Mouse (Mus musculus): Measurements from ENCODE around the gene Elf1. TPM values are rescaled to one million over a fixed set of nuclear protein-coding genes. Genes with fewer than 3 reads are reported as not detected.
A peak's percentile ranks its signal among the peaks of the same experiment; 100 is the strongest.

Gene Elf1
- polyA plus RNA-seq, 1 experiment from 2014 or later = 3.0 TPM

DNA sequence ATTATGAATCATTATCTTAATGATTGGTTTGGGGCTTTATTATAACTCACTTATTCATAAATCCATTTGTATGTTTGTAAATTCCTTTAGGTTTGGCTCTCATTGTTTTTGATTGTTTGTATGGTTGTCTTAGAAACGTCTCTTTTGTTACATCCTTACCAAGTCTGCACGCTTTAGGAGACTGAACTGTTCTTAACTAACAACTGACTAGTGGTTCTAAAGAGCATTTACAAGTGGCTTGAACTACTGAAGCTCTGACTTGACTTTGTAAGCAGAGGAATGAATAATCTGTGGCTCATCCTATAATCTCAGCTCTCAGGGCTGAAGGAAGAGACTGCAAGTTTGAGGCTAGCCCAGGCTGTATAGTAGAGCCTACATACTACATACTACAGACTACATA lies 110.6 kb downstream of the Elf1 start:
- no peaks in the 10 kb centered on the region for H3K9me3 ChIP-seq
- WGBS = 90% methylated on average over 2 of the region's 2 CpGs

DNA sequence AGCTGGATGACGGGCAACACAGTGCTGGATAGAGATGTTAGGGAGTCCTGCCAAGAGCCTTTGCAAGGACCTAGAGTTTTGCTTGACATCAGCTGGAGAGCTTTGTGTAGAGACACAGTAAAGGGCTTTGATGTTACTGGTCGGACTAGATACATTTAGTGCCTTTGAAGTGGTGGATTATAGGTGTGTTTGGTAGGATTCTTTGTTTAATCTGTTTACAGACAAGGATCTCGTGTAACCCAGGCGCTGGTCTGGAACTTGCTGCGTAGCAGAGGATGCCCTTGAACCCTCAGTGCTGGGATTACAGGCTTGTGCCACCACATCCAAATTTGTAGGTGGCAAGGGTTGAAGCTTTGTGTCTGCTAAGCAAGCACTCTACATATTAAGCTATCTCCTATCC lies 113.1 kb downstream of the Elf1 start:
- 84% methylated on average over 5 of the region's 5 CpGs for WGBS
- no peaks in the 10 kb centered on the region for H3K27me3 ChIP-seq (replicated peaks)
- no peaks in the 10 kb centered on the region for H3K9me3 ChIP-seq
- ATAC-seq (replicated peaks) = no peak
- no peak overlapping the region for H3K27ac ChIP-seq
- peaks cover 15% of the 10 kb centered on the region; the same call in 1 of the 2 replicates for H3K36me3 ChIP-seq (replicated peaks)
- H3K9ac ChIP-seq = no peak overlapping the region
- peaks cover 11% of the 10 kb centered on the region for H3K4me1 ChIP-seq
- H3K4me3 ChIP-seq = no peak overlapping the region
- H3K4me2 ChIP-seq = no peak overlapping the region

More for the DNA sequence above, 110.6 kb downstream of the Elf1 start:
- no peak for ATAC-seq (replicated peaks)
- Histone ChIP-seq H3K4me3 (no peak overlapping the region), H3K4me1 (peaks cover 24% of the 10 kb centered on the region), H3K36me3 (replicated peaks) (peaks cover 9% of the 10 kb centered on the region; the same call in 1 of the 2 replicates), H3K27me3 (replicated peaks) (no peaks in the 10 kb centered on the region), H3K27ac (no peak overlapping the region), H3K4me2 (no peak overlapping the region), H3K9ac (no peak overlapping the region)

DNA sequence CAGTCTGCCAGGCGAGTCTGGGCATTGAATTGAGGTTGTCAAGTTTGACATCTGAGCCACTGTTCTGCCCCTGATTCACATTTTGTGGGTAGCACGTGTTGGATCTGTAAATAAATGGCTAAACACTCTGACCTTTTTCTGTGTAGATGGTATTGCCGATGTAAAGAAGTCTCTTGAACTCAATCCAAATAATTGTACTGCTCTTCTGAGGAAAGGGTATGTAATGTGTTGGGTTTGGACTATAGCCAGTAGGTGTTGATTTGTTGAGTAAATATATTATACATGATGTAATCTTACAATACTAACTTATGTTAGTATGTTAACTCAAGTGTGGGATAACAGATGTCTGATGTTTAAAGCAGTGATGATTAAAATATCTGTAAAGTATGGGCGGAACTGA lies 115.6 kb downstream of the Elf1 start:
- Histone ChIP-seq H3K4me3 (no peak overlapping the region), H3K36me3 (replicated peaks) (peaks cover 31% of the 10 kb centered on the region), H3K27me3 (replicated peaks) (no peaks in the 10 kb centered on the region), H3K27ac (no peak overlapping the region), H3K9me3 (no peaks in the 10 kb centered on the region), H3K4me2 (no peak overlapping the region), H3K9ac (no peak overlapping the region), H3K4me1 (no peaks in the 10 kb centered on the region)
- whole genome bisulfite sequencing = 88% methylated on average over 4 of the region's 4 CpGs
- no peak for ATAC-seq (replicated peaks)

DNA sequence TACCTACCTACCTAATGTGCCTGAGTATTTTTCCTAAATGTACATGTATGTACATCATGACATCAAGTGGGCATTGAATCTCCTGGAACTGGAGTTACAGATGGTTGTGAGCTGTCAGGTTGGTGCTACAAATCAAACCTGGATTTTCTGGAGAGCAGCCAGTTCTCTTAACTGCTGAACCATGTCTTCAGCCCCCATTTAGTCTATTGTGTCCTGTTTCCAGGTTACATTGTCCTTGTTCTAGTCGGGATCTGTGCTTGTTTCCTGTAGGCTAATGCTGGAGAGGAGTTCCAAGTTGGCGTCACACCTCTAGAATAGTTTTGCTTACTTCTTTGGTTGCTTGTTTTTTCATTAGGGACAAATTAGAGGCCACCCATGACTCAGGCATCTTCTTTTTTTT lies 124.9 kb downstream of the Elf1 start:
- WGBS = 66% methylated on average over 2 of the region's 2 CpGs
- H3K36me3 ChIP-seq (replicated peaks) = peaks cover 35% of the 10 kb centered on the region

DNA sequence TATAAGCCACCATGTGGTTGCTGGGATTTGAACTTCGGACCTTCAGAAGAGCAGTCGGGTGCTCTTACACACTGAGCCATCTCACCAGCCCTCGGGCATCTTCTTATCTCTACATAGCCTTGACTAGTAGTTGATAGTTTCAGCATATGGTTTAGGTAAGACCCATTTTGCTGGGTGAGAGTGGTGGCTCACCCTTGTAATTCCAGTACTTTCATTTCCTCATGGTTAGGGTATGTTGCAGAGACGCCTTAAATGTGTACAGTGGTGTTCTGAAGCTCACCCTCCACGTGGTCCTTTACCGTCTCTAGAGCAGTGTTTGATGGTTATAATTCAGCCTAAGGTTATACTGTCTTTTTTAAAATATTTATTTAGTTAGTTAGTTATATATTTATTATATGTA lies 125.4 kb downstream of the Elf1 start:
- H3K4me3 ChIP-seq = no peak overlapping the region
- no peak overlapping the region for H3K9ac ChIP-seq
- no peak overlapping the region for H3K27ac ChIP-seq
- no peaks in the 10 kb centered on the region for H3K4me1 ChIP-seq
- H3K36me3 ChIP-seq (replicated peaks) = peaks cover 39% of the 10 kb centered on the region
- WGBS = 94% methylated on average over 6 of the region's 6 CpGs
- H3K4me2 ChIP-seq = no peak overlapping the region
- no peaks in the 10 kb centered on the region for H3K27me3 ChIP-seq (replicated peaks)
- ATAC-seq (replicated peaks) = no peak
- no peaks in the 10 kb centered on the region for H3K9me3 ChIP-seq

More for the DNA sequence above, 124.9 kb downstream of the Elf1 start:
- no peak overlapping the region for H3K4me2 ChIP-seq
- no peak overlapping the region for H3K9ac ChIP-seq
- H3K27ac ChIP-seq = no peak overlapping the region
- no peaks in the 10 kb centered on the region for H3K4me1 ChIP-seq
- H3K4me3 ChIP-seq = no peak overlapping the region
- H3K9me3 ChIP-seq = no peaks in the 10 kb centered on the region
- no peaks in the 10 kb centered on the region for H3K27me3 ChIP-seq (replicated peaks)
- no peak for ATAC-seq (replicated peaks)

DNA sequence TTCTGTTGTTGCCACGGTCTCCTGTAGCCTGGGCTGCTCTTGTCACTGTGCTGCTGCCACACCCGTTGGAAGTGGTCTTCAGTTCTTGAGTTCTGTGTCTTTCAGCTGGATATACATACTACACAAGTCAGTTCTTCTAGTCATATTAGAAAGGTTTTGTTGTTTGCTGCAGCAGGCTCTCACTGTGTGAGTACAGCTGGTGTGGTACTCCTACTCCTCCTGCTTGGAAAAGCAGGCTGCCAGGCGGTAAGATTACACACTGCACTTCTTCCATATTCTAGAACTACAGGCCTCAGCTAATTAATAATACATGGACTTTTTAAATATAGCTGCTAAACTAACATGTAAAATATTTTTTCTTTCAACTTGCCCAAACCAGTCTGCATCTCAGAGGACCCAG lies 125.9 kb downstream of the Elf1 start:
- Histone ChIP-seq H3K27ac (no peak overlapping the region), H3K4me3 (no peak overlapping the region), H3K36me3 (replicated peaks) (peaks cover 43% of the 10 kb centered on the region), H3K27me3 (replicated peaks) (no peaks in the 10 kb centered on the region), H3K4me1 (no peaks in the 10 kb centered on the region), H3K9me3 (no peaks in the 10 kb centered on the region), H3K4me2 (no peak overlapping the region), H3K9ac (no peak overlapping the region)
- ATAC-seq (replicated peaks) = no peak
- WGBS = 96% methylated on average over 3 of the region's 3 CpGs

DNA sequence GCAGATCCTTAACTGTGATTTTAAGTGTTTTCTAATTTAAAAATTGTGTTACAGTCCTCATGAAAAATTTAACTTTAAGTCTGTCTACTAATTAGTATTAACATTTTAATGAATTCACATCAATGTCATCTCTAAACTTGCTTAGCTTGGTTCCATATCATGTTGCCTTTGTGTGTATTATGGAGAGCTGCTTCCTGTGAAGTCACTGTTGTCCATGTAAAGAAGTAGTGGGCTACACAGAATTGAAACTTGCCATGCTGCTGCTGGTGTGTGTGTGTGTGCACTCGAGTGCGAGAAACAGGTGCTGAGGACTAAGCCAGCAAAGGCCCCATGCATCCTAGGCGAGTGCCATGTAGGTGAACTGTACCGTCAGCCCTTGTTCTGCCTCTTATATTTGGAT lies 126.4 kb downstream of the Elf1 start:
- H3K27me3 ChIP-seq (replicated peaks) = no peaks in the 10 kb centered on the region
- no peak overlapping the region for H3K4me3 ChIP-seq
- H3K4me1 ChIP-seq = no peaks in the 10 kb centered on the region
- H3K36me3 ChIP-seq (replicated peaks) = peaks cover 43% of the 10 kb centered on the region
- WGBS = 97% methylated on average over 4 of the region's 4 CpGs
- no peaks in the 10 kb centered on the region for H3K9me3 ChIP-seq
- H3K9ac ChIP-seq = no peak overlapping the region
- H3K4me2 ChIP-seq = no peak overlapping the region
- no peak overlapping the region for H3K27ac ChIP-seq
- ATAC-seq (replicated peaks) = no peak

DNA sequence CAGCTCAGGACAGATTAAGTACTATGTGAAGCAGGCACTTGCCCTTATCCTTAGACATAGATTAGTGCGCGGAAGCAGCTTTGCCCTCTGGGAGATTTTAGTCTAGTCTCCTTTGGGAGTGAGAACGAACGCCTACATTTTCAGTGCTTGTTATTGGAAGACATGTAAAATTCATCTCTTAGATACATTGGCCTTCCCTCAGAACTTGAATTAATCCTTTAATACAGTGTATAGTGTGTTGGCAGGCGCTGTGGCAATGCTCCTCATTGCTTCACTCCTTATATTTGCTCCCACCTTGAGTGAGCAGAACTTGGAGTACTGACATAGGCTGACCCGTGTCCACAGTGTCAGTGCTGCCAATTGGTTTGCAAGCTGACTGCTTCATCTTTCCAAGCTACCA lies 127.3 kb downstream of the Elf1 start:
- Histone ChIP-seq H3K9me3 (no peaks in the 10 kb centered on the region), H3K4me3 (no peak overlapping the region), H3K4me1 (no peaks in the 10 kb centered on the region), H3K27ac (no peak overlapping the region), H3K36me3 (replicated peaks) (peaks cover 39% of the 10 kb centered on the region), H3K27me3 (replicated peaks) (no peaks in the 10 kb centered on the region), H3K4me2 (no peak overlapping the region), H3K9ac (no peak overlapping the region)
- 87% methylated on average over 6 of the region's 6 CpGs for WGBS
- ATAC-seq (replicated peaks) = no peak

DNA sequence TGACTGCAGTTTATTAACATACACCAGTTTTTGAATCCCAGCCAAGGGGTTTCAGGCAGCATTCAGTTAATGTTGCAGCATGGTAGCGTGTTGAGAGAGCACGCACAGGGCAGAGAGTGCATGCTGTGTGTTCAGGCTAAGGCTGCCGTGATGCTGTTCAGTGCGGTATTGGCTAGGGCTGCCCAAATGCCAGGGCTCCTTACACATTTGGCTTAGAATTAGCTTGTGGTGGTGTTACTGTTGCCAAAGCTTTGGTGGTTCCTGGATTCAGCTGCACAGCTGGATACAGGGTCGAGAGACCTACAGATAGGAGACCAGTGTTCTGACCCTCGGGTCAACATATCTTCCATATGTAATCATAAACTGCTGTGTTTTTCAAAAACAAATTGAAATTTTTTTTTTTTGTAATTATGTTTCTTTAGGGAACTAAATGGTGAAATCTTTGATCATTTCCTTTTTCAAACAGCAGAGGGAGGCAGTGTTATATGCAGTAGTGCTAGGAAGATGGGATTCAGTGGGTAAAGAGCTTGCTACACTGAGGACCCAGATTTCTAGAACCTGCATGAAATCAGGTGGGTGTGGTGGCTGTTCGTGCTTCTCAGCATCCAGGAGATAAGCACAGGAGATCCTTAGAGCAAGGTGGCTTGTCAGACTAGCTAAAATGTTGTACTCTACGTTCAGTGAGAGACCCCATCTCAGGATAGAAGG lies 136.3 kb downstream of the Elf1 start:
- no peak overlapping the region for H3K9ac ChIP-seq
- peak; percentile 77 for ATAC-seq (replicated peaks)

DNA sequence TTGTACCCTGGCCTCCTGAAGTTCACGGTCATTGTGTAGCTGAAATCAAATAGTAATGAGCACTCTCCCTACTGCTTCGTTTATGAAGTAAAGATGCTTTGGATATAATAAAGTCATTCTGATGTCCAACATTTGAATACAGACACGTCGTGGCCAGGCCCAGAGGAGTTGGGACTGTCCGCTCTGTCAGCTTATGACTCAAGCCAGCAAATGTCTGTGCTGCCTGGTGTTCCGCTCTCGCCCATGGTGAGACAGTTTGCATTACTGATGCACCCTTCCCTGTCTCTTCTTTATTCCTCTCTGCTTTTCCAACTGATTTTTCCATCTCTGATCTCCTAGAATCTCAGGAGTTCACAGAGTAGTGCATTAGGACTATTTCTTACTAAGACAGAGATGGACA lies 138.8 kb downstream of the Elf1 start:
- Histone ChIP-seq H3K27me3 (replicated peaks) (no peaks in the 10 kb centered on the region), H3K9ac (no peak overlapping the region), H3K36me3 (replicated peaks) (peaks cover 12% of the 10 kb centered on the region), H3K4me3 (no peak overlapping the region), H3K4me1 (no peaks in the 10 kb centered on the region), H3K27ac (no peak overlapping the region), H3K9me3 (no peaks in the 10 kb centered on the region), H3K4me2 (no peak overlapping the region)
- 91% methylated on average over 7 of the region's 7 CpGs for WGBS
- ATAC-seq (replicated peaks) = no peak

More for the DNA sequence above, 136.3 kb downstream of the Elf1 start:
- no peaks in the 10 kb centered on the region for H3K9me3 ChIP-seq
- peaks cover 22% of the 10 kb centered on the region; the same call in 1 of the 2 replicates for H3K36me3 ChIP-seq (replicated peaks)
- H3K4me3 ChIP-seq = no peak overlapping the region
- WGBS = 76% methylated on average over 8 of the region's 8 CpGs
- no peaks in the 10 kb centered on the region for H3K27me3 ChIP-seq (replicated peaks)
- H3K4me2 ChIP-seq = no peak overlapping the region
- no peaks in the 10 kb centered on the region for H3K4me1 ChIP-seq
- H3K27ac ChIP-seq = no peak overlapping the region

DNA sequence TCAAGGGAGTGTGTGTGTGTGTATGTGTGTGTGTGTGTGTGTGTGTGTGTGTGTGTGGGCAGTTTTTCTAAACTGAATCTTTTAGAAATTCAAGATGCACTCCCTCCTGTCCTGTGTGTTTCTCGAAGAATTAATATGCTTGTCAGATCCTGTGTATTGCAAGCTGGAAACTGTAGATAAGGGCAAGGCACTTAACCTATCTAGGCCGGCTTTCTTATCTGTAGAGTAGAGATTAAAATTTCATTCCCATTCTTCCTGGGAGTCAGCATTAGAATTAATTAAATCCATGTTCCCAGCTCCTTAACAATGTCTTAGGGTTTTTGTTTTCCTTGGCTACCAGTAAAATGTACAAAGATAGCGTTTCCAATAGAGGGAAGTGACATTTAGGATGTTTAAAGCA lies 140.1 kb downstream of the Elf1 start:
- Histone ChIP-seq H3K4me2 (no peak overlapping the region), H3K27me3 (replicated peaks) (no peaks in the 10 kb centered on the region), H3K27ac (no peak overlapping the region), H3K9ac (no peak overlapping the region), H3K9me3 (no peaks in the 10 kb centered on the region), H3K4me1 (no peaks in the 10 kb centered on the region), H3K4me3 (no peak overlapping the region), H3K36me3 (replicated peaks) (peaks cover 17% of the 10 kb centered on the region)
- ATAC-seq (replicated peaks) = no peak
- 62% methylated on average over 3 of the region's 3 CpGs for WGBS

Data from midbrain, embryonic 15.5 days (tissue).